Mouse (Mus musculus) adrenal gland, postnatal 4 days (tissue): ENCODE results near the gene Prm2. TPM values are rescaled to one million over a fixed set of nuclear protein-coding genes. Genes with fewer than 3 reads are reported as not detected.

Experiments
- DNase-seq, 2 experiments: peaks; one replicate each; pipeline ENCODE4 v3.0.0; 2021 to 2022; ENCODE audit warnings: low spot score in 2 of 2, mixed read lengths in 2 of 2
- long read RNA-seq, 2 experiments: library from polyadenylated mRNA; stranded (forward); transcript quantifications; one replicate each; pipeline ENCODE4 v2.0.0; 2021
- total RNA-seq, 2 experiments: library from RNA; stranded (reverse); gene quantifications; 2 replicates each; pipeline ENCODE4 v1.2.3; 2021

The Prm2 gene
- not detected for total RNA-seq
- long read RNA-seq, experiment 1: 0 reads
- long read RNA-seq, experiment 2: 0 reads

DNA sequence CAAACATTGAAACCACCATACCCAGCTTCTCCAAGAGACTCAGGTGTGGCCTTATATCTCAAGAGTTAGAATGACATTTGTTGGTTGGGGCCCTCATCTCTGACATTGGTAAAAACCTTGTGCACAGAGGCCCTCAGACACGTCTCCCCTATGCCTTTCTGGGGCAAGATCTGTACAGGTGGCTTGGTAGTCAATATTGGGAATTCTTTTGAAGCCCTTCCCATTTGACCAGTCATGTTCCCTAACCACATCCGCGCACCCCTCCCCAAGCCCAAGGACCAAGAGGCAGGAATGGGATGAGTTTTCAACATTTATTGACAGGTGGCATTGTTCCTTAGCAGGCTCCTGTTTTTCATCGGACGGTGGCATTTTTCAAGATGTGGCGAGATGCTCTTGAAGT is at the start of gene Prm2:
Gene Prm2 (minus strand): TSS at position 101 of the 400 bp plus-strand sequence.
- DNase-seq: no peak

GRCm38 (mm10) chr16:10844319-10844670 is 48.4 kb upstream of the Prm2 start:
- no peak for DNase-seq

DNA sequence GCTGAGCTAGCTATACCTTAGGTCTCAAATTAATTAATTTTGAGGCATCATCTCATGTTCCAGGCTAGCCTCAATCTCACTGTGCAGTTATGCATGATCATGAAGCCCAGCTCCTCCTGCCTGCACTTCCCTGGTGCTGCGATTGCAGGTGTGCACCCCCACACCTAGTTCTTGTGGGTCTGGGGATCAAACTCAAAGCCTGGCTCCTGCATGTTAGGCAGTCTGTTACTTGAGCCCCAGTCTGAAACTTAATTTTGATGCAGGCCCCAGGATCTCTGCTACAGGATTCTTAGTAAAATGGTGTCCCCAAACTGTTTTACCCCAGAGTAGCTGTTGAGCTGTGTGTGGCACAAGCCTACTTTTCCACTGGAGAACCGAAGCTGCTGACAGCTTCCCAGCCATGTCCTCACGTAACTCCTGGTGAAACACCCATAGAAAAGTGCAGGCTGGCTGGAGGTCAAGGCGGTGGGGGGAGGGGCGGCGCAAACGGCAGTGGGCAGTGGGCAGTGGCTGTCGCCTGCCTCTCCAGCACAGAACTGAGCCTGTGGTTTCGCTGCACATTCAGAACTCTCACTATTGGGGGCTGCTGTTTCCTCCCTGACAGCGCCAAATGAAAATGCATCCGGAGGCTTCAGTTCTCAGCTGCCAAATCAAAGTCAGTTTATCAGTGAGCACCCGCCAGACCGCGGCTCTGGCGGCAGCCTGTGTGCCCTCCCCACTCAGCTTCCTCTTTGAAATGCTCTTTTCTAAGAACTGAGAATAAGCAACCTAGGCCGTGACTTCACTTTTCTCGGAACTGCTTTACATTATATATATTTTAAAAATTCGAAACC is 47.8 kb upstream of the Prm2 start:
- no peak for DNase-seq

DNA sequence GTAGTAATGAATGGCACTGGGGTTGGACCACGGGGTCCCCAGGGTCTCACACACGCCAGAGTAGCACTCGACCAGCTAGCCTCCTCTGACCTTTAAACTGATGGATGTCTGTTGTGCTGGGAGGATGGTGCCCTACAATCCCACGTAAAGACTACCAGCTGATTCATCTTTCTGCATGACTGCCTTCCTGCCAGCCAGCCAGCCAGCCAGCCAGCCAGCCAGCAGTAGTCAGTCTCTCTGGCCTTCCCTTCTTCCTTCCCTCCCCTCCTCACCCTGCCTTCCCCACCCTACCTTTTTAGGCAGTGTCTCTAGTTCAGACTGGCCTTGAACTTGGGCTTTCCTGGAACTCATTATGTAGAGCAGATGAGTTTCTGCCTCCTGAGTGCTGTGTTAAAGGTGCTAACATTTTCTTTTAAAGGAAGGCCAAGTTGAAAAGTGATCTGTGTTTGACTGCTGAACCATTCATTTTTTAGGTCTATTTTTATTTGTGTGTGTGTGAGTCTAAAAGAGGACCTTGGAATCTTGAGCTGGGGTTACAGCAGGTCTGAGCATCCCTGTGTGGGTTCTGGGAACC is 46.4 kb upstream of the Prm2 start:
- DNase-seq: no peak

GRCm38 (mm10) chr16:10840018-10840417 is 44.1 kb upstream of the Prm2 start:
- no peak for DNase-seq

DNA sequence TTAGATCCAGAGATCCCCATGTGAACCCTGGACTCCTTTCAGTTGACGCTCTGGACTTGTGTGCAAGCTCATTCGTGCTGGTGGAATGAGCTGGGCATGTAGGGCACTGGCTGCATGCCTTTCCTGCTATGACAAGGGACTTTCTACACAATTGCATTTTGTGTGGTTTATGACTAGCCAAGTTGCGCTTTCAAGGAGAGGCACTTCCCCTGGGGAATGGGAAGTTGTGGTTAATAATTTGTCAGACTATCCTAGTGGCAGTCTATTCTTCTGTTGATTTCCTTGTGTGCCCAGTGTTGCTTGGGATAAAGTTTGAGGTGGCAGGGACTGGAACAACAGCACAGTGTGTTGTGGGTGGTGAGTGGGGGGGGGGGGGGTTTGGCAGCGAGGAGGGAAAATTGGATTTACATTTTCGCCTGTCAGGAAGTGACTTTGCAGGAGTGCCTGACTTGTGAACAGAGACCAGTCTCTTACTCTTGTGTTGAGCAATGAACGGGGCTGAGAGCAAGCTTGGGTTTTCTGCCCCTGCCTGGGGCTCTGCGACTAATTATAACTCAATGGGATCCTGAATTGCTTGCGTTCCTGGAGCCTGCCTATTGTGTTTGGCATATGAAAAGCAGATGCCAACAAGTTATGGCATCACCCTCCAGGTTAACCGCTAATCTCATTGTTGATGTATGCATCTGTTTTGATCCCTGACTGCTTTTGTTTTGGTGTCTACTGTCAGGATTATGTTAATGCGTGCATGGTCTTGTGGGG is 42.7 kb upstream of the Prm2 start:
- no peak for DNase-seq

- no peak for DNase-seq
These were observed 42.0 kb upstream of the Prm2 start for GRCm38 (mm10) chr16:10837903-10838302.

DNA sequence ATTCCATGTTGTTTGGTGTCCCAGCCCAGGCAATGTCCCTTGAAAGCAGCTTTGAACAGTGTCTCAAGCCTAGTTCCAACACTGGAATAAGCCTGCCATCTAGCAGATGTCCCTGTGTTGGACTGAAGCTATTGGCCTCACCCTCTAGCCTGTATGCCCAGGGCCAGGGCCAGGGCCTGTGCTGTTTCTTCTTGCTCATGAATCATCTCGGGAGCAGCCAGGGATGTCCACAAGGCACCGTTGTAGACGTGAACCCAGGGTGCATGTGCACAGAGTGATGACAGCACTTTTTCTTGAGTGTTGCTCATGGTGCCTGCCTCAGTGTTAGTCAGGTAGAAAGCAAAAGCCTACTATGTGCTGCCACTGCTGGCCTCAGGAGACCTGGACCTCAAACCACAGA is 41.3 kb upstream of the Prm2 start:
- no peak for DNase-seq

GRCm38 (mm10) chr16:10836388-10836787 is 40.5 kb upstream of the Prm2 start:
- DNase-seq: no peak

DNA sequence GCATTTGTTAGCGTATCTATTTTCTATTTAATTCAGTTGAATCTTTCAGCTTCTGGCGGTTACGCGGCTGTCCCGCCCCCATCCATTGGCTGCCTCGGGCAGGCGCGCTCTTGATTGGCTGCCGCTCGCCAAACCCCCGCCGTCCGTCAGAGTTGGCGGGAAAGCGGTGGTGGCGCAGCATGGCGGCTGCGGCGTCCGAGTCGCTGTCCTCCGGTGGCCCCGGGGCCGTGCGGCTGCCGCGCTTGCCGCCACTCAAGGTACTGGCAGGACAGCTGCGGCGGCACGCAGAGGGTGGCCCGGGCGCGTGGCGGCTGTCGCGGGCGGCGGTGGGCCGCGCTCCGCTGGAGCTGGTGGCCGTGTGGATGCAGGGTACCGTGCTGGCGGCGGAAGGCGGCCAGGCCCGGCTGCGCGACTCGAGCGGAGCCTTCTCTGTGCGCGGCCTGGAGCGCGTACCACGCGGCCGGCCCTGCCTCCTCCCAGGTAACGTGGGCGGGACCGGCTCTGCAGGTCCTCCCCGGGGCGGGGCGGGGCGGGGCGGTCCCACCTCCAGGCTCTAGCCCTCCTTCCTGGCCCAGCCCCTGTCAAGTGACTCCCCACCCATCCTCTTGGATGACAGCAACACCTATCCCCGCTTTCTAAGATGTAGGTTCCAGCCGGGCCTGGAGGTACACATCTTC is 39.1 kb upstream of the Prm2 start, which contains the start of gene Rmi2:
Gene Rmi2 (plus strand): TSS at position 149 of the 677 bp plus-strand sequence.
- DNase-seq: peak; percentile 65 to 71

GRCm38 (mm10) chr16:10834542-10834910 is 38.6 kb upstream of the Prm2 start:
- DNase-seq: no peak

DNA sequence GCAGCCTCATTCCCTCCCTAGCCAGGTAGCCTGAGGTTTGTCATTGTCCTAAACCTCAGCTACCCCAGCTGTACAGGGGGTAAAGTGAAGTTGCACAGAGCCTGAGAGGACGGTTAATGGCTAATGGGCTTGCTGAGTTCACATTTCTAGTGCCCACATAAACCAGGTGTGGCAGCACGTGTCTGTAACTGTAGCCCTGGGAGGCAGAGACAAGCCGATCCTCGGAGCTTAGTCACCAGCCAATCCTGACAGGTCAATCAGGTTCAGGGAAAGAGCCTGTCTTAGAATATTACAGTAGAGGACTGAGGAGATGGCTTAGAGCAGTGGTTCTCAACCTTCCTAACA is 32.5 kb upstream of the Prm2 start:
- no peak for DNase-seq

GRCm38 (mm10) chr16:10827766-10828460 is 32.0 kb upstream of the Prm2 start:
- no peak for DNase-seq

DNA sequence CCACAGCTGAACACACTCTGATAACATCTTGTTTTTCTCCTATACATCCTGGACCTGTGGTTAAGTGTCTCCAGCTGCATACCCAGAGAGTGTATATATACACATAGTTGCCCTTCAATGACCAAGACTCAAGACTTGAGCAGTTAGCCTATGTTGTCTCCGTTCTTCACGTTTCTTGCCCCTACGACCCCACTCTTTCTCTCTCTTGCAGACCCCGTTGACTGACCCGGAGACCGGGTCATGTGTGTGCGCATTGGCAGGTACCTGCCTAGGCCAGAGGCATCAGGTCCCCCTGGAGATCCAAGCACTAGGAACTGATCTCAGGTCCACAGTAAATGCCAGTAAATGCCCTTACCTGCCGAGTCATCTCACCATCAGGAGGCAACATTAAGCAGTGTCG is 31.3 kb upstream of the Prm2 start:
- no peak for DNase-seq

- DNase-seq: no peak
These were observed 29.9 kb upstream of the Prm2 start for GRCm38 (mm10) chr16:10825840-10826239.

DNA sequence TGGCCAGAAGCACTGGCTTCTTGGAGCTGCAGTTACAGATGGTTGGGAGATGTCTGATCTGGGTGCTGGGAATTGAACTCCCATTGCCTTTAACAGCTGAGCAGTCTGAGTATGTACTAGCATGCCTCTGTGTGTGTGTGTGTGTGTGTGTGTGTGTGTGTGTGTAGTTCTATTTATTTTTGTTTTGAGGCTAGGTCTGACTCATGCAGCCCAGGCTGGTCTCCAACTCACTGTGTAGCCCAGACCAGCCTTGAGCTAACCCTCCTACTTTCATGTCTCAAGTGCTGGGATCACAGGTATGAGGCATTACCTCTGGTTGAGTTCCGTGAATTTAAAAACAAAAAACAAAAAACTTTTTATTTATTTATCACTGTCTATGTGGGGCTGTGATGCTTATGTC is 28.6 kb upstream of the Prm2 start:
- no peak for DNase-seq

- no peak for DNase-seq
These were observed 25.5 kb upstream of the Prm2 start for GRCm38 (mm10) chr16:10821387-10821786.

- DNase-seq: no peak
These were observed 24.0 kb upstream of the Prm2 start for GRCm38 (mm10) chr16:10819966-10820365.

DNA sequence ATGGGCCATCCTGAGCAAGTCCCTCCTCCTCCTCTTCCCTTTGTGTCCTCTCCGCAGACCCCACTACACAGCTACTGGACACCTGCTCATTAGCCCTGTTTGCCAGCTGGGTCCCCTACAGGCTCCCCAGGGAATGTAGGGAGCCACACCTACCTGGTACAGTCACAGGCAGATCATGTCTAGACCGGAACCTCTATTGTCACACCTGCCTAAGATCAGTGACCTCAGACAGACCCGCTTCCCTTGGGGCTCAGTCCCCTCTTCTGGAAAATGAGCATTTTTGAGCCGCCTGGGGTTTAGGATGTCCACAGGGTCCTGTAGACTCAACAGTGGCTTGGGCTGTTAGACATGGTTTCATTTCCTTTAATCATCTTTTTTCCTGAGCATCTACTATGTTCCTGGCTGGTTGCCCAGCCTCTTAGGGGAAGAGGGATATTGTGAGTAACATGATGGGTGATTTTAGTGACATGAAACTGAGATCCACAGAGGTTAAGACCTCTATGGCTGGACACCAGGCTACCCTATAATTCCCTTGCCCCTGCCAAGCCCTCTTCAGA is 22.7 kb upstream of the Prm2 start:
- DNase-seq: no peak

GRCm38 (mm10) chr16:10814864-10815263 is 18.9 kb upstream of the Prm2 start:
- DNase-seq: peak in 1 of 2 experiments; percentile 17

DNA sequence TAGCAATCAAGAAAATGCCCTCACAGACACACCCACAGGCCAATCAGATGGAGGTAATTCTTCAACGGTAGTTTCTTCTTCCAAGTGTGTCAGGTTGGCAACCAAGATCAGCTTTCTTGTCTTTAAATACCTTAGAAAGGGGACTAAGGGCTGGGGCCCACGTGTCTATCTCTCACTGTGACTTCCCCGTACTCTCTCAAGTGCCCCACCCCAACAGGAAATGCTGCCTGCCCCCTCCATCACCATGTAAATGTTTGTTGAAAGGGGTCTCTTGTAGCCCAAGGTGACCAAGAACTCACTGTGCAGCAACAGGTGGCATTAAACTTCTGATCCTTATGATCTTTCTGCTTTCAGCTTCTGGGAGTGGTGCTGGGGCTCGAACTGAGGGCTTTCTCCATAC is 17.8 kb upstream of the Prm2 start:
- DNase-seq: no peak
